Mouse (Mus musculus): ENCODE measurements around the gene Chad. TPM values are rescaled to one million over a fixed set of nuclear protein-coding genes. Genes with fewer than 3 reads are reported as not detected.

Chad gene
- total RNA-seq, 2 experiments from 2014 or later = 0.74 TPM

DNA sequence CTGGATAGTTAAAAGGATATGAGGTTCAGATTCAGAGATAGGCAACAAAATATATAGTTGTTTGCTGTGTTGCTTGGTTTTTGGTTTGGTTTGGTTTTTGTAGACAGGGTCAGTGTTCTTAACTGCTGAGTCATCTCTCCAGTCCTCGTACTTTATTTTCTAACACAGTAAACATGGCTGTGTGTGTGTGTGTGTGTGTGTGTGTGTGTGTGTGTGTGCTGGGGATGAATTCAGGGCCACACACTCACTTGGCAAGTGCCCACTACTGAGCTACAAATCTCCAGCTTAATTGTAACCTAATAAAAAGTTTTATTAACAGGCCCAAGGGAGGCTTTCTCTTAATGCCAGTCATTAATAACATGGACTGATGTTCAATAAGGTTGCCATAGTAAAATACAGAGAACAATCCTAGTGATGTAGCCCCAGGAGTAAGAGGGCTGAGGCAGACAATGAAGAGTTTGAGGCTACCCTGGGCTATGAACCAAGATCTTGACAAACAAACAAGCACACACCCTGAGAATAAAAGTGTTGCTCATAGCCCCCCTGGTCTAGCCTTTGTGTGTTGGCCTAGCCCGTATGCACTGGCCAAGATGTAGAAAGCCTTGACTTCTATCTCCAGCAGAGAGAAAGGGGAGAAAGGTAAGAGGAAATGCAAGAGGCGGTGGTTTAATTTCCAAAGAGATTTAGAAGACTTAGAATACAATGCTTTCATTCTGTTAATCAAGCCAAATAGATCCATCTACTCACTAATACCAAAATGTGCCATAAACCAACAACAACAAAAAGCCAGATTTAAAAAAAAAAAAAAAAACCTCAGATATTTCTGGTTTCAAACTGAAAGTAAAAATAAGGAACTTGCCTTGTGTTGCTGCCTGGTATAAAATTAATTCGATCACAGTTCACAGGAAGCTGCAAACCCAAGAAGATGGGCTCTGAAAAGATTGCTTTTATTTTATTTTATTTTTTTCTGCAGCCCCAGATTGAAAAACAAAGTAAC is 46.2 kb downstream of the Chad start:
- intact Hi-C loops (cut with DNase I) = no loop called here
- no peak for DNase-seq

DNA sequence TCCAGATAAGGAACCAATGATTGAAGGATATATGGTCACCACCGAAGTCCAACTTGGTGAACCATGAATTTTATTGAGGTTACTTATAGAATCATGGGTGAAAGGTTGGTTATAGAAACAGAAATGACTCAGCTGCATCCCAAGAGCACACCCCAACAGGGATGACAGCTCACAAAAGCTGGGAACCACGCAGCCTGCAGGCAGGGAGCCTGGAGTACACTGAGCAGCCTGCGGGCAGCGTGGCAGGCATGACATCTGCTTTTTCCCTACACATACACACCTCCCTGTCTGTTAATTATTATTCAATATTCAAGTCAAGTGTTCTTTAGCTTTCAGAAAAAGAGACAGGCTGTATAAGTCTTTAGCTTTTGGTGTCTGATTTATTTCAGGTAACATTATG is 49.8 kb downstream of the Chad start:
- intact Hi-C loops (cut with DNase I) = no loop called here
- no peak for DNase-seq

DNA sequence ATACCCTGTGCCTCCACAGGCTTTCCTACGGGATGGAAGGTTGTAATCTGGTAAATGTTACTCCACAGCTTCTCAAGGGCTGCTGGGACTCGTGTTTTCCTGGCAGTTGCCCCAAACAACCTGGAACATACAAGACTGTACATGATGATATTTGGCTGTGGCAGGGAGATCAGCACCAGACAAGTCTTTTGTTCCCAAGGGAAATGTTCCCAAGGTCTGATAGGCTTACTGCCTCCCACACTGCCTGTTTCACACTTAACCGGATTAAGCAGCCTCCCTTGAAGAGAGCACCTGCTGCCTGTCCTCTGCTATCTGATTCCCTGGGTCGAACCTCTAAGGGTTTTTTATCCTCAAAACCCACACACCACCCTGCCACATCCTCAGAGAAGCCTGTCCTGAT is 50.6 kb downstream of the Chad start:
- intact Hi-C loops (cut with DNase I) = no loop called here
- DNase-seq = no peak

DNA sequence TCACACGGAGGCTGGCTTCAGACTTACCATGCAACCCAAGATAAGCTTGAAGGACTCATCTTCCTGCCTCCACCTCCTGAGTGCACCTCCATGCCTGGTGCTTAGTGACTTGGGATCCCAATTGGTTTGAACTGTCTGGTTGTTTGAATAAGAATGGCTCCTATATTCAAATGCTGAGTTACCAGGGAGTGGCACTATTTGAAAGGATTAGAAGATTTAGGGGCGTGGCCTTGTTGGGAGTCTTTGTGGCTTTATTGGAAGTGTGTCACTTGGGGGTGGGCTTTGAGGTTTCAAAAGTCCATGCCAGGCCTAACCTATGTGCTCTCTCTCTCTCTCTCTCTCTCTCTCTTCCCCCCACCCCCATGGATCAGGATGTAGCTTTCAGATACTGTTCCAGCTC is 52.8 kb downstream of the Chad start:
- DNase-seq = no peak
- intact Hi-C loops (cut with DNase I) = no loop called here

Other genes with a start within 250 kb of the Chad start
- 10 to 100 TPM; 44.2 to 48.1 TPM for gene Luc7l3, start 243.1 kb upstream of the Chad start, total RNA-seq (2021)
- gene Ankrd40, start 237.0 kb upstream of the Chad start, total RNA-seq (2021) = 100 to 1,000 TPM; 213 to 228 TPM
- 1 to 10 TPM; 2.8 TPM for gene Abcc3, start 172.1 kb upstream of the Chad start, total RNA-seq (2021)
- 10 to 100 TPM; 33.4 to 41.3 TPM for gene Cacna1g, start 90.8 kb upstream of the Chad start, total RNA-seq (2021)
- gene Spata20, start 78.9 kb upstream of the Chad start, total RNA-seq (2021) = 1 to 10 TPM in 1 of 2 experiments, under 1 TPM in 1; 0.31 to 1.2 TPM
- 10 to 100 TPM; 26.5 to 26.7 TPM for gene Epn3, start 65.1 kb upstream of the Chad start, total RNA-seq (2021)
- gene Mycbpap, start 43.3 kb upstream of the Chad start, total RNA-seq (2021) = 1 to 10 TPM; 3.9 to 4.9 TPM
- gene Rsad1, start 15.8 kb upstream of the Chad start, total RNA-seq (2021) = 10 to 100 TPM in 1 of 2 experiments, 1 to 10 TPM in 1; 9.8 to 10.2 TPM
- 10 to 100 TPM; 44.5 to 49.6 TPM for gene Acsf2, start 36.8 kb downstream of the Chad start, total RNA-seq (2021)
- 10 to 100 TPM; 60.0 to 63.3 TPM for gene Lrrc59, start 64.7 kb downstream of the Chad start, total RNA-seq (2021)
- 10 to 100 TPM; 76.6 to 77.1 TPM for gene Mrpl27, start 88.7 kb downstream of the Chad start, total RNA-seq (2021)
- gene Eme1, start 88.9 kb downstream of the Chad start, total RNA-seq (2021) = 1 to 10 TPM; 1.7 to 1.8 TPM
- gene Xylt2, start 112.5 kb downstream of the Chad start, total RNA-seq (2021) = 10 to 100 TPM; 17.1 to 18.6 TPM
- not detected for gene Gm11541, start 139.5 kb downstream of the Chad start, total RNA-seq (2021)
- 1 to 10 TPM; 1.1 to 1.4 TPM for gene Cdc34b, start 176.7 kb downstream of the Chad start, total RNA-seq (2021)
- not detected for gene Tmem92, start 217.7 kb downstream of the Chad start, total RNA-seq (2021)